Mouse (Mus musculus) CD8-positive naive resting alpha-beta T cell, adult 57 days (primary cell): ENCODE measurements around the gene Bub3. TPM values are rescaled to one million over a fixed set of nuclear protein-coding genes. Genes with fewer than 3 reads are reported as not detected.

Experiments
- total RNA-seq: library from RNA; stranded (reverse); gene quantifications from one replicate; pipeline ENCODE4 v1.2.4, GENCODE M21; 2023

The Bub3 gene
- 47.1 TPM for total RNA-seq

GRCm38 (mm10) chr7:131559986-131560696, at the start of gene Bub3:
Gene Bub3, plus strand, starts transcription at chr7:131560222.

GRCm38 (mm10) chr7:131542115-131542871, 17.7 kb upstream of the Bub3 start, which contains the start of gene Hmx3:
Gene Hmx3, plus strand, starts transcription at chr7:131542867.

GRCm38 (mm10) chr7:131548473-131548872, 11.5 kb upstream of the Bub3 start, which contains the start of gene Hmx2:
Gene Hmx2, plus strand, starts transcription at chr7:131548773.

Other genes starting within 250 kb of the Bub3 start
- not detected for gene Cuzd1, start 237.9 kb upstream of the Bub3 start, total RNA-seq
- not detected for gene Fam24b, start 230.7 kb upstream of the Bub3 start, total RNA-seq
- not detected for gene Fam24a, start 226.4 kb upstream of the Bub3 start, total RNA-seq
- 20.6 TPM for gene 2310057M21Rik, start 197.5 kb upstream of the Bub3 start, total RNA-seq
- 32.7 TPM for gene Pstk, start 189.1 kb upstream of the Bub3 start, total RNA-seq
- gene Ikzf5, start 149.7 kb upstream of the Bub3 start, total RNA-seq: 73.7 TPM
- gene Acadsb, start 149.6 kb upstream of the Bub3 start, total RNA-seq: 19.0 TPM
- gene Hmx3, start 17.4 kb upstream of the Bub3 start, total RNA-seq: not detected
- not detected for gene Hmx2, start 11.4 kb upstream of the Bub3 start, total RNA-seq